Mouse (Mus musculus) lung, adult 2 months (tissue): ENCODE data around the gene Txnrd1.

Experiments used
- CTCF ChIP-seq: fragments of 200-500 bp; IDR thresholded peaks from 2 replicates; pipeline ENCODE4 v1.5.1; 2011; ENCODE audit warnings: mild to moderate bottlenecking, low read length, control low read depth; ENCODE audit not compliant: insufficient read depth
- POLR2A ChIP-seq: fragments of 200-500 bp; IDR thresholded peaks from 2 replicates; pipeline ENCODE4 v1.6.1; 2011; ENCODE audit warnings: low read depth, mild to moderate bottlenecking, control low read depth, low read length, borderline replicate concordance; ENCODE audit errors: extremely low read depth

- TF ChIP-seq CTCF (no peak), POLR2A (no peak)
These were observed 27.2 kb downstream of the Txnrd1 start for GRCm38 (mm10) chr10:82860929-82861315.
